Mouse (Mus musculus) cerebellum, adult 9-11 months (tissue): ENCODE measurements around the gene Agtrap.

Source experiments
- DNase-seq: peaks from one replicate; pipeline ENCODE4 v3.0.0; 2022

Gene Agtrap

GRCm38 (mm10) chr4:148044113-148044512, 43.7 kb downstream of the Agtrap start:
- DNase-seq: peak; percentile 38

GRCm38 (mm10) chr4:148043327-148043726, 44.5 kb downstream of the Agtrap start:
- DNase-seq: peak; percentile 62

GRCm38 (mm10) chr4:148041611-148042191, 46.1 kb downstream of the Agtrap start:
- peak; percentile 64 for DNase-seq

- DNase-seq: peak; percentile 84
Observed at GRCm38 (mm10) chr4:148040933-148041610, 46.8 kb downstream of the Agtrap start.

- peak; percentile 61 for DNase-seq
Observed at GRCm38 (mm10) chr4:148040029-148040830, 47.6 kb downstream of the Agtrap start.

GRCm38 (mm10) chr4:148039254-148040028, 48.4 kb downstream of the Agtrap start:
- peak; percentile 67 for DNase-seq

- DNase-seq: peak; percentile 100
Observed at GRCm38 (mm10) chr4:148038600-148039253, 49.1 kb downstream of the Agtrap start, which contains the start of the genes Clcn6 and Mthfr. Gene Clcn6, minus strand, starts transcription at chr4:148038821. Gene Mthfr, plus strand, starts transcription at chr4:148039077.

- DNase-seq: no peak
Observed at GRCm38 (mm10) chr4:148038079-148038599, 49.7 kb downstream of the Agtrap start.

GRCm38 (mm10) chr4:148035440-148035839, 52.4 kb downstream of the Agtrap start:
- no peak for DNase-seq

- no peak for DNase-seq
Observed at GRCm38 (mm10) chr4:148033858-148034410, 53.9 kb downstream of the Agtrap start.

- DNase-seq: no peak
Observed at GRCm38 (mm10) chr4:148030506-148030905, 57.3 kb downstream of the Agtrap start.

GRCm38 (mm10) chr4:148029297-148029696, 58.5 kb downstream of the Agtrap start:
- no peak for DNase-seq
